Mouse (Mus musculus) cerebellum, postnatal 14 days (tissue): ENCODE measurements at regions not wholly inside any gene's neighbourhood (a gene's known extent, or its start where the extent isn't known, plus 50 kb on each side); places are given as distances from the start of the nearest gene placed in this dataset.

ENCODE experiments used
- DNase-seq, 2 experiments: peaks; one replicate each; pipeline ENCODE4 v3.0.0; 2021; ENCODE audit warnings: mixed read lengths in 2 of 2

DNA sequence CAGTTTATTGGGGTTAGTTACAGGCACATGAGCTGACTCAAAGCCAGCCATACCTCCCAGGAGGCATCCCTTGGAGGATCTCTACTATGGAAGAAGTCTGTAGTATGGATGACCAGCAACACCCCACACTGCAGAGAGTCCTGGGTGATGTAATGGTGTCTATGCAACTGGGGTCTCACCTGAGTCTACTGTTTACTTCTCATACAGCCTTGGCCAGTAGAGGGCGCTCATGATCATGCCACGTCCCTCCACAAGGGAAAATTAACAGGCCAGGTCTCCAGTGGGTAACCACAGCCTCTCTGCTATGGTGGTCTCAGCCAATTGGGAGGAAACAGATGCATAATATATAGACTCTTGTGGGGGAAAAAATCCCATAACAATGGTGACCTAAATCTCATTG is 111.7 kb downstream of the Cdh26 start:
- peak; percentile 55 to 69 for DNase-seq

DNA sequence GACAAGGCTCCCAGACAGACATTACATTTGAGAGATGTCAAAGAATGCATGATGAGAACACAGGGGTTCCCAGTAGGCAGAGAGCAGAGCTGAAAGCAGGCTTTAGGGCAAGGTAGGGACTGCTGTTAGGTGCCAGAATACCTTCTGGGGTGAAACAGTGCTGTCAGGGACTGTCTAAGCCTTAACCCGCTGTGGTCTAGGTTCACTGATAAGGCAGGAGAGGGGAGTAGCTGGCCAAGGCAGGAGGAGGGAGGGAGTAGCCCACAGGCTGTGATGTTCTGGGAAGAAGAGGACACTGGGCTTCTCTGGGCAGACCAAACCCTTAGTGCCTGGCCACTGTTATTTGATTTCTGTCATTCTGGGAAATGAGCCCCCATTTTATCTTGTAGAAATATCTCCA is 114.1 kb downstream of the Cdh26 start:
- no peak for DNase-seq

DNA sequence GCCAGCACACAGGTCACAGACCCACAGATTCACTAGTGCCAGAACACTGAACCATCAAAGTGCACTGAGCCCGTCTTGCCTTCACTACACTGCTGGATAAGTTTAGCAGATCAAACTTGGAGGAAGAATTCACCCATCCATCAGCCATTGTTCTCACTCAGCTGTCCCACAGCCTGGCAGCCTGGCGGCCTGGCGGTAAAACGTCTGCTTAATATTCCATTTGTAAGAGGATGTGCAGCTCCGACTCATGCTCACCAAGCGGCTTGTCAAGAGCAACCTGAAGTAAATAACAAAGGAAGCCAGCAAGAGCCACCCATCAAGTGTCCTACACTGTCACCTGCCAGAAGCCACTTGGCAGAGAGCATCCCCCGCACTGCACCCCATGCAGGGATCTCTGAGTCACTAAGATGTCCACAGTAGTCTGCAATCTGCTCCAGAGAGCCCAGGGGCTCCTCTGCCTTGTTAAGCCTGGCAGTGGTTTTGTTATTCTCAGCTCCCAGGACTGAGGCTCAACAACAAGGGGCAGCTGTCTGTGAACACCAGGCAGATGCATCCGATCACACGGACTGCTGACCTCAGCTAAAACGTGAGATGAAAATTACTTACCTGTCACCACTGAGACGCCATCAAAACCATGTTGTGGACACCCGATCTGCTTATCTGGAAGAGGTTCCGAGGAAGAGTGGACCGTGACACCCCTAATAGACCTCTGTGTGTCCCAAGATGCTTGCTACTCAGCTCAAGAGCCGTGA is 115.4 kb downstream of the Cdh26 start:
- peak; percentile 33 to 54 for DNase-seq

DNA sequence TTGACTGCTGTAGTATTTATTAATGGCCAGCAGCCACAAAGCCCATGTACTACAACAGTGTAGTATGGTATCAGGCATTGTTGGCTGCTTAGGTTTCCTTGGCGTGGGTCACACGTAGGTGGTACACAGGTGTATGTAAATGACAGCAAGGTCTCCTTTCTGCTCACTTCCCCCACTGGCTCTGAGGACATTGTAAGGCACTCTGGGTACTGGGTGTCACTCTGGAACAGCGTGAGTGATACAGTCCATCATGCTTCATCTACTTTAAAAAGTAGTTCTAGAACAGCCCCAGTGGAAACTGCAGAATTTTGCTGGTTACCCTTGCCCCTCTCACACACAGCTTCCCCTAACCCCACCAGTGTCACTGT is 116.0 kb downstream of the Cdh26 start:
- no peak for DNase-seq

DNA sequence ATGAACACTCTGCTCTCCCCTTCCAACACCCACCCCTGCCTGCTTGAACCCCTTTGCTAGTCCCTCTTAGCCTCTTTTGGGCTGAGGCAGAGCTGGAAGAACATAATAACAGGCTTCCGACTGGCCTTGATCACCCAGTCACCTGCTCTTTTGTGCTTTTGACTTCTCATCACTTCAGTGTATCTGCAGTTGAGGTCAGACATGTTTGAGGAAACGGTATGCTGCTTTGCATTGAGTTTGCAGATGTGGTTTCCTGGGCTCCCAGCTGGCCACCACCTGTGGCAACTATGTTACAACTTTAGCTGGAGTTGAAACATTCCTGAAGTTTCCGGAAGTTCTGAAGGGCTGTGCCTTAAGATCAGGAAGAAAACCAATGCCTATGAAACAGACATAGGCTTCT is 116.6 kb downstream of the Cdh26 start:
- DNase-seq: no peak

DNA sequence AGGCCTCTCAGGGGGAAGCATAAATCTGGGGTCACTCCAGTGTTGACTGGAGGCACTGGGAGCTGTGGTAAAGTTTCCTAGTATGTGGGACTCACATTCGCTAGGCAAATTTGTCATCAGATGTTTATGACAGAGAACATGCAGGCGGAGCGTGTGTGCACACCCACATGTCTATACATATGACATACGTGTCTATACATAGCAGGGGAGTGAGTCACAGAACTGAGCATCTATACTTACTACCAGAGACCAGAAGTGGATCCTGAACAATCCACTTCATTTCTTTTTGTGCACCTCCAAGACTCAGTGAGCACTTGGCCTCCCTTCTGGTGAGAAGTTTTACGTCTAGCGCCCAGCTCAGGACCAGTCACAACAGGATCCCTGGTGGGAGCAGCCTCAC is 118.6 kb downstream of the Cdh26 start:
- DNase-seq: no peak

DNA sequence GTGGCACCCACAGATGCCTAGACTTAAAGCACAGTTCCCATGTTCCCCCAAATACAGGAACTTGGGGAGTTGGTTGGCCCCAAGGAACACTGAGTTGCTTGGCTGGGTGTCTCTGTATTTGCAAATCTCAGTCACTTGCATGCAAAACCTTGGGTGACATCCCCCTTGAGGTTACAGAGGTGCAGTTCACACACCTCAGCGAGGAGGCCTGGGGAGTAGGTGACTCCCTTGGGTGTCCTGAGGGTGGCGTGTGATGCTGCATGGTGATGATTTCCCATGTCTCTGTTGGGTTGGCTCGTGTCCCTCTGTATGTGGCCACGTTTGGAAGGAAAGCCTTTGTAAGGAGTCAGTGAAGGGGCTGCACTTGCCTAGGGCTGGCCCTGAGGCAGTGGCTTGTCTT is 123.4 kb downstream of the Cdh26 start:
- no peak for DNase-seq

DNA sequence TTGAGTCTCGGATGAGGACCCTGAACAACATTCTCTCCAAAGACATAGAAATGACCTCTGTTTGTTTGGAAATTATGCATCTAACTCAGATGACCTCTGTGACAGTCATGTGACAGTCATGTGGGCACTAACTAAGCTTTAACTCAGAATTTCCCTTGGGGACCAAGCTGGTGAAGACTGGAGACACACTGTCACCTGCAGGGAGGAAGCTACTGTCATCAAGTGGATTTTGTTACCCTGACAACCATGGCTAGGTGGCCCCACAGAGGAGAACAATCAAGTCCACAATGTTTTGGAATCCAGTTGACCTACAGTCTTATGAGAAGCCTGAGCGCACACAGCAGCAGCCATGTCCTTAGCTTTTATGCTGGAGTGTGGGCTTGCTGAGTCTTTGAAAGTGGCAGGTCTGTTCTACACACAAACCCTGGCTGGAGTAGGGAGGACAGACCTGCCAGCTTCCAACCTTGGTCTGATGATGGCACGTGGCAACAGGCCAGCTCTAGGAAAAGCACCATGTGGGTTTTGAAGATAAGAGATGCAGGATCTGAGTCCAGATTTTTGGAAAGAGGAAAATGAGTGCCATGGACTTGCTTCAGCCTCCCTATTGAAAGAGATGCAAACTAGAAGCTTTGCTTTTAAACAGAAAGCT is 125.5 kb downstream of the Cdh26 start:
- DNase-seq: peak; percentile 71 to 74

DNA sequence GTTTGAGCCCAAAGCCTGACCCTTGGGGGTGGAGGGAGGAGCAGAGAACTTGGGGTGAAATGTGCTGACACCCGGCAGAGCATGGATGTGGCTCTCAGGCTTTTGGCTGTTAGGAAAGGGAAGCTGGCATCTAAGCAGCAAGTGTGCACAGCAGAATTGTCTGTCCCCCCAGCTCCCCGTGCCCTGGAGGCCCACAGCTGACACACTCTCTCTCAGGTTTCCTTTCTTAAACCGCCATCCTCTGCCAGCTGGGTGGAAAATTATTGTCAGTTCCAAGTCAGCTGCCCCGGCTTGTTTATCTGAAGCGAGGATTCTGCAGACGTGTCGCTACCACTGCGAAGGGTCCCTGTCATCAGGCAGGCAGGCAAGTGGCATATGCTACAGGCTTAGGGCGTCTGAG is 127.6 kb downstream of the Cdh26 start:
- DNase-seq: no peak

DNA sequence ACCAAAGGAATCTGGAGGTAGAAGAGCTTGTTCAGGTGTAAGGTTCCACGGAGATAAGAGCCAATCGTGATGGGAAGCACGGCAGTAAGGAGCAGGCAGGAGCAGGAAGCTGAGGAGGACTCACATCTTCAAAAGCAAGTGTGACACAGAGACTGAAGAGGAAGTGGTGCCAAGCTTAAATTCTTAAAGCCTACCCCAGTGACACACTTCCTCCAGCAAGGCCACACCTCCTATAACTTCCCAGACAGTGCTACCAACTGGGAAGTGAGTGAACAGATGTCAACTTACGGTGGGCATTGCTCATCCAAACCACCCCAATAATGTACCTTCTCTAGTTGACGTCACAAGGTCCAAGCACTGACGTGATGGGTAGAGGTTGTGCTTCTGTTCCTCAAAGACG is 133.0 kb downstream of the Cdh26 start:
- no peak for DNase-seq

DNA sequence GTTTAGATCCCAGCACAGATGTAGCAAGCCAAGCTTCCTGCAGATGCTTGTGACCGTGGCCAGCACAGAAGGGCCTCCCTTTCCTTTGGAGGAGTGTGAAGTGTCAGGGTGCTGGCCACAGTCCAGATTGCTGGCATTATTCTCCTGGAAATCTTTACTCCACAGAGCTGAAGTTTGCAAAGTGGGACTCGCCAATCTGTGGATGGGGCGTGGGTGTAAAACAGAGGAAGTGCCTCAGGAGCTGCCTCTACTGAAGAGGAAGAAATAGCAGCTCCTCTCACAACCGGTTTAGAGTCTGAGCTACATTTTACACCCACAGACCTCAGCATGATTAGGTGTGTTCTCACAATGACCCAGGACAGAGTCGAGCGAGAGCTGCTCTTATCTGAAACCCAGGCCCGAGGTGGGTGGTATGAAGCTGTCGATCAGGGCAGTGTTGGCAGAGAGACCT is 135.1 kb downstream of the Cdh26 start:
- DNase-seq: no peak

DNA sequence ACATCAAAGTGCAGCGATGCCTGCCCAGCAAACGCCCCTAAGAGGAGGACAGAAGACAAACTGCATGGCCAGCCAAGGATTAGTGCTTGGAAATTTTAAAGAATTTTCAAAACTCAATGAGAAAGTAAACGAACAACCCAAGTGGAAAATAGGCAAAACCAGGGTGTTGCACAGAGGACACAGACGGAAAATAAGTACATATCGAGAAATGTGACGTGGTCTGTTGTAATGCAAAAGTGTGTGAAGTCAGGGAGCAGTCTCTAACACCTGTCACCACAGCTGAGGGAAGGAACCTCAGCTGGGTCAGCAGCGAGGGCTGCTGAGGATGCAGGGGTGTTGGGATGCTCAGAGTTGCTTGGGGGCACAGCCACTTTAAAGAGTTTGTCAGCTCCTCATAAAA is 137.2 kb downstream of the Cdh26 start:
- DNase-seq: no peak

DNA sequence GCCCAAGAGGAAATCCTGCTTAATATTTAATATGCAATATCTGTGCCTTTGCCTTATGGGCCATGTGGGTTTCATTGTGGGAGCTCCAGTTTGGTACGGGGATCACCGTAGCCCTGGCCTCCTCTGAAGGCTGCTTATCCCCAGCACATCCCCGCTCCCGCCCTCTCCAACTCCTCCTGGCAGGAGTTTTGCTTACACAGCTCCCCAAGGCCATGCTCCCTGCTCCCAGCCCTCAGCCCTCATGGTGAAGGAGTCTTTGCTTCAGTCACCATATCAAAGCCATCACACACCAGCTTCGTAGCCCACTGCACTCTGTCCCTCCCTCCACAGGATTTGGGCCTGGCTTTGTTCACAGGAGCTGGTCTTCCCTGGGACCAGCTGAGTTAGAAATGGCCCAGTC is 142.0 kb downstream of the Cdh26 start:
- no peak for DNase-seq

DNA sequence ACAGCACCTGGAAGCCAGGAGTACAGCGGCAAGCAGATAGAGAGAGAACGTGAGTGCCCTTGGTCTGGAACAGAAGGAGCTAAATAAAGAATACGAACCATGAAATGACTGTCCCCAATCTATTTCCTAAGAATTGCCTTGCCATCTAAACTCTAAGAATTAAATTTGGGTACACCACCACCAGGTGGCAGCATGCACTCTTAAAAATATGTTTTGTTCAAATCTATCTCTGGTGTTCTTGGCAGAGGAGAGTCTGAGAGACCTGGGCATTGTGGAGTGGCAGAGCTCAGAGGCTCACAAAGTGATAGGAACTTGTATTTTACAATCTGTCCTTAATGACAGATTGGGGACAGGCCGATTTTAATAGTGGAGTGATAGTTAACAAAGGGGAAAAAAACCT is 144.5 kb downstream of the Cdh26 start:
- peak; percentile 87 to 88 for DNase-seq

DNA sequence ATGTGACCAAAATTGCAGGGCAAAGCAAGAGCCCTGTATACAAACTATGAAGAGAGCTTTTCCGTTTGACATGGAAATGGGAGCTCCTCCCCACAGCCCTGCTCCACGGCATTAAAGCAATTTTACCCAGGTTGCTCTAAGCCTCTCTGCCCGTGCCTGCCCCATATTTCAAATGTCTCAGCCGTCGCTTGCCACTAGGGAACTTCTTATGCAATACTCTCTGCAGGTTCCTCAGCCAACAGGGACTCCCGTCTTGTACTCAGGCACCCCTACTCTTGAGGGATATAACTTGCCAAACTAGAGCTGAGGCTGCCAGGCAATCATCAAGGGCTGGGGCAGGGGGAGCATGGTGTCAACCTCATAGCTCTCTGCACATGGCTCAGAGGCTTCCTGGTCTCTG is 145.1 kb downstream of the Cdh26 start:
- peak in 1 of 2 experiments; percentile 23 for DNase-seq

DNA sequence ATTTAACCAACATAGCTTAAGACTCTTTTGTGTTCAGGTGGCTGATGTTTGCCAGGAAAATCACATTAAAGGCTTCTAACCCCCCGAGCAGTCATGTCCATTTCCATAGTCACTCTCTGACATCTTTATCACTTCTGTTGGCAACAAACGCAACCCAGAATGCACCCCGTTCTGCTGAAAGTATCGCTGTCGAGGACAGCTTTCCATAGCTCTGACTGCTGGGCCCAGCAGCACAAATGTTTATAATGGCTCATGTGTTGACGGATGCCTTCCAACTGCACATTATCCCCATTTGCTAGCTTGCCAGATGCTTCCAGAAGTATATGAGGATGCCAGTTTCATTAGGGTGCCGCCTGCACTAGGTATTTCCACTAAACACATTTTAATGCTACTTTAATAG is 145.7 kb downstream of the Cdh26 start:
- no peak for DNase-seq

DNA sequence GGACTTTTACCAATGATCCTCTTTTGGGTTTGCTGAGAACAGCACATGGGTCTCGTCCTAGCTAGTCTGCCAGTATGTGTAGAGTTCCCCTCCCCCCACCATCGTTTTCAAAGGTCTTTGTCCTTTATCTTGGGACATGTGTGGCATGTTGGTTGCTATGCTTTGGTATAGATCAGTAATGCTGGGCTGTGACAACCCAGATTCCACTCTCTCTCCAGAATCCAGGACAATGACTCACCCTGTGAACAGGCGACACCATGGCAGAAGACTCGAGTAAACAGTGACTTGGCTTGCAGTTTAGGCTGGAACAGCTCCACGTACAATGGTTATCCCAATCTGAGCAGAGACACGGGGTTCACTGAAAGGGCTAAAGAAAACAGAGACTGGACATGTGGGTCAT is 149.2 kb downstream of the Cdh26 start:
- no peak for DNase-seq

DNA sequence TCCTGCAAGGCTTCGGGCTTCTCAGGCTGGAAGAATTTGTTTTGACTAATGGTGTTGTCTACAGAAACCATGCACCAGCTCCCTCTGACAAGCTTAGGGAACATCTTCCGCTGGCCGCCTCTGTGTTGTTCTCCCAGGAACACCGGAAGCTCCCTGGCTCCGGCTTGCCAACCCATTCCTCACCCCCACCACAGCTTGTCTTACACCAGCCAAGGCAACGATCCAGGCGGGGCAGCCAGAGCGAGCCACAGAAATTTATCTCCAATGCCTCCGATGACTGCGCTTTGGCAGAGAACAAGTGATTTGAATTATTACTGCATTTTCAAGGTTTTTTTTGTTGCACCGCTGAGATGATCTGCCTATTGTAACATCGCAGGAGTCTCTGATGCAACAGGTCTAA is 151.0 kb downstream of the Cdh26 start:
- peak; percentile 36 to 55 for DNase-seq

DNA sequence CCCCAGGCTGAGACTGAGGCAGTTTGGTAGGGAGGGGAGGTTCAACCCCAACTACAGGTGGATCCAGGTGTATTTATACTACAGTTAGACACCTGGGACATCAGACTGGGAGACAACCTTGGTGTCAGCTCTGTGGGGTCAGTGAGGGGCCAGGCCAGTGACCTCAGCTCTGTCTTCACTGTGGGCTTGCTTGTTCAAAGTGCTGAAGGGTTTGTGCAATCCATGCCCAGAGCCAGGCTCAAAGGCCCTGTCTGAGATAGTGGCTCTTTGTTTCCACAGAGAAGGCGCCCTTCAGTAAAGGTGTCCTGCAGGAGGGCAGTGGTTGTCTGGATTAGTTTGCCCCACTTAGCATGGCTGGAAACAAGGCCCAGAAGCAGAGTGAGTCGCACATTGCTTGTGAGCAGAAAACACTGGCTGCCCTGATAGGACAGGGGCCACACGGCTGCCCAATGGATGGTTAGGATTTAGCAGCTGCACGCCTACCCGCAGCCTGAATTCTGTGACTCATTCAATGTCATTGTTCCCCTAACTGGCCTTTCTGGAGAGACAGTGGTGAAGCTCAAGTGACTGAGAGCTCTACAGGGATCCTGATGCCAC is 154.7 kb downstream of the Cdh26 start:
- no peak for DNase-seq

DNA sequence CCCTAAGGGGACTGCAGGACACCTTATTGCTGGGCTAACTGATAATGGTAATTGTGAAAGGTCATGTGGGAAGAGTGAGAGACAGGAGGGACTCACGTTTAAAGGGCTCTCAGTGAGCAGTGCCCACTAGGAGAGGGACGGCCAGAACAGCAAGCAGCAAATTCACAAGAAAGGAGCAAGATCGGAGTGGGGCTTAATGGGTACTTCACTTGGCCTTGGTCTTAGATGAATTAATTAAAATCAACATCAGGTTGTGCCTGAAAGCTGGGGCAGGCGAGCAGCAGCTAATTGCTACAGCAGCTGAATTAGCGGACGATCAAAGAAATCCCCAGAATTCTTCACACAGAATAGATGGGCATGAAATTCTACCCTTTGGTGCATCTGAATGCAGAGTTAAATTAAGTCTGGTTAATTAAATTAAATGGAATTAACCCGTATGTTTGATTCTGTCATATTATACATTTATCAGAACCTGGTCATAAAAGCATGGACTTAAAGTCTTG is 156.9 kb downstream of the Cdh26 start:
- no peak for DNase-seq

DNA sequence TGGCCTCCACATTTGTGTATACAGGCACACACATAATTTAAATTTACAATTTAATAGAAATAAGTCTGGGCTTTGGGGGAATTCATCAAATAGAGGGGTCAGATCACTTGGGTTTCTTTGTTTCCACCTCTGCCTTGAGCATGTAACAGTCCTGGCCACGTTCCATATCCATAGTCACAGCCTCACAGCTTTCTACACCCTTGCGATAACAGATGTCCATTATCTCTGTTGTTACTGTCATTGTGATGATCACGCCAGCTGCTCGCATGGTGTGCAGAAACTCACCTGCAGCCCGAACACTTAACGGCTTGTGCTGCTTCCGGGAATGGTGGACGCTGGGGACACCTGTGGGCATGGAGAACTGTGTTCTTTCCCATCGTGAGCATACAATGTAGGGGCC is 163.4 kb downstream of the Cdh26 start:
- no peak for DNase-seq

DNA sequence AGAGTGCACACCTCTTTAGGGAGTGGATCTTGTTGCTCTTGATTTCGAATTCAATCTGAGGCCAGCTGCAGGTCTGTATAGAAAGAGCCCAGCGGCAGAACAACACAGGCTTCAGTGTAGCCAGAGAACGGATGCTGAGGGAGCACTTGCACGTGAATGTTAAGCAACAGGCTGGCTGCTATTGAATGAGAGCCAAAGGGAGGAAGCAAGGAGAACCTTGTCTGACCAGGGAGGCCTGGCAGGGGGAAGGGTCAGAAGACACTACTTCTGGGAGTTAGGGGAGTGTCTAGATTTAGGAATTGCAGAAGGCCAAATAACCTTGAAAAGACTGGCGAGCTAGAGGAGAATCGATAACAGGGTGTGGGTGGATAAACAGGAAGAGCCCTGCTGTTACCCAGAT is 163.8 kb downstream of the Cdh26 start:
- no peak for DNase-seq

DNA sequence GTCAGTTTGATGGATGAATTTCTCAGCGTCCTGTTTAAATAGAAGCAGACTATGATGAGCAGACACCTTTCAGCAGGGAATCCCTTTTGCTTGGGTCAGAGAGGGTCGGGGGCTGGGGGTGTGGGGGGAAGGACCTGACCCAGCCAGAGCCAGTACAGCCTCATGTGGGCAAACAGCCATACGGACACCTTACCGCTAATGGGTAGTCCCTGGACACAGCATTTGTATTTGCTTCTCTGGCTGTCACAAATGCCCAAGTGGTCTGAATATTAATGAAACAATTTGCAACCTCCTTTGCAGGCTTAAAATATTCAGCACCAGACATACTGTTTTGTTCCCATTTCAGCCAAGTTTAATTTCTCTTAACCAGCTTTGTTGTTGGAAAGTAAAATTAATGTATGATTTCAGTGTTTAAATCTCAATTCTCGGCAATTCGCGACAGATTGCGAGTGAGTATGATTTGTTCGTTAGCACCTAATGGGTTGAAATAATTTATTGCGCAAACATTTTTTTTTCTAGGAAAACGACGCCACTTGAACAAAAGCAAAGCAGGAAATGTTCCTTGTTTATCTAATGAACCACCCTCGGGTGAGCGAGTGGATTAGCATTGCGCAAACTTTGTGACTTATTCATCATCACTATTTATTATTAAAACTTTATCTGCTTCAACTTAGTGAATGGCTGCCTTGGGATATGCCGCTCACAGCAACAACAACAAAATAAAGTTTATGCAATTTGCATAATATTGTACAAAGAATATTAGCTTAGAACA is 166.2 kb downstream of the Cdh26 start:
- no peak for DNase-seq
